Mouse (Mus musculus) ES-CJ7 (cell line): ENCODE measurements around the gene Taar8c.
A peak's percentile ranks its signal among the peaks of the same experiment; 100 is the strongest.
"Not testable (repeated sequence)": the region's sequence is repeated elsewhere in the genome, so short reads cannot be mapped to it uniquely, and the experiment has no call there.

Source experiments
- DNase-seq: peaks from one replicate; pipeline ENCODE4 v3.0.0; 2011; ENCODE audit warnings: low read depth, low spot score

The Taar8c gene

DNA sequence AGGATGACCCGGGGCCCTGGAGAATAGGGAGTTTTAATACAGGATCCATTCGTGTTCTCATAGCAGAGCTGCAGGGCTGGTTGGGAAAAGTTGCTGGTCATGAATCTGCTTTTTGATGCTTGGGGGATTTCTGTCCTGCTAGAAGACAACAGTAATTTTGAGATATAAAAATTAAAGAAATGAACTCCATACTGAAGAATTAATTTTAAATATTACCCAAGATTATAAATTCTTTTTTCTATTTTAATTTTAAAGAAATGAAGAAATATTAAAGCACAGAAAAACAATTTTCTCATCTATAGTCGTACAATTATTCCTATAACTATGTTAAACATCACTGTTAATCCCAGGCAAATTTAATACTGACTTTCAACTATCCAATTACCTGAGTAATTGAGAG is at the start of gene Taar8c:
Gene Taar8c, minus strand, starts transcription at position 101 of the 400 bp plus-strand sequence.
- not testable (repeated sequence) for DNase-seq

GRCm38 (mm10) chr10:24150086-24150485 is 48.4 kb upstream of the Taar8c start:
- no peak for DNase-seq

DNA sequence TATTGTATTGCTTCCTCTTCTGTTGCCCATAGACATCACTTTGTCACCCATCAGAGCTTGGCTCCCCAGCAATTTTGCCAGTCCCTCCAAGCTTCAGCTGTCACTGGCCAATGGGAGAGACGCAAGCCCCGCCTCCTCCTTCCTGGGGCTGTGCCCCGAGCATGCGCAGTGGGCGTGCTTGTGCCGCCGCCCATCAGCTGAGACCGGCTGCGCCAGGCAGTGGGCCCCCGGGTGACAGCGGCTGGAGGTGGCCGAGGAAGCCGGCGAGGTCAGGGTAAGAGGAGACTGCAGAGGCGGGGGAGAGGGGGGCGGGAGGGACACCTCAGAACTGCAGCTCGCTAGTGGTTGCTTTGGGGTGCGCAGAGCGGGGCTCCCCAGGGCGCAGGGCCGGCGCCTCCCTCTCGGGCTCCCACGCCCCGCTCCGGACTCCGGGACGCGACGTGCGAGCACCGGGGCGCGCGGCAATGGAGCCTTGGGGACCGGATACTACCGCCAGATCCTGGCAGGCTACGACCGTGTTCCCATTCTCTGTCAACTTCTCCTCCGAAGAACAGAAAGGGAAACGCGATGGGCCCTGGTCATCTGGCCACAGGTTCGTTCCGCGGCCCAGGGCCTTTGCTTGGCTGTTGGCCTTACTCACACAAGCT is 47.5 kb upstream of the Taar8c start, which contains the start of gene Stx7:
Gene Stx7, plus strand, starts transcription at position 168 of the 647 bp plus-strand sequence.
- DNase-seq = peak; percentile 87

GRCm38 (mm10) chr10:24142735-24143134 is 41.0 kb upstream of the Taar8c start:
- no peak for DNase-seq

- DNase-seq = no peak
Measured at GRCm38 (mm10) chr10:24138623-24139261, 37.0 kb upstream of the Taar8c start.

- no peak for DNase-seq
Measured at GRCm38 (mm10) chr10:24134071-24134645, 32.4 kb upstream of the Taar8c start.

DNA sequence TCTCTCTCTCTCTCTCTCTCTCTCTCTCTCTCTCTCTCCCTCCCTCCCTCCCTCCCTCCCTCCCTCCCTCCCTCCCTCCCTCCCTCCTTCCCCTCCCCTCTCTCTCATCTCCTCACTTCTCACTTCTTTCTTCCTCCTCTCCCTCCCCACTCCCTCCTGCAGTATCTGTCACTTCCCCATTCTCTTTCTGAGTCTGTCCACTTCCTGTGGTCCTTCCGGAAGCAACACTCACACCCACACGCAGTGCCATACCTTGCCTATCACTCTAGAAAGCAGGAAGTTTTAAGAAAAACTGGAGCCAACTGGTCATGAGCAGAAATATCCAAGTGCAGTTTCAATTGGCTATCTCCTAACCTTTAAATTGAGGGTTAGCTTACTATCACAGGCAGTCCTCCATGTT is 31.4 kb upstream of the Taar8c start:
- peak; percentile 22 for DNase-seq

- DNase-seq = peak; percentile 86
Measured at GRCm38 (mm10) chr10:24132273-24132672, 30.6 kb upstream of the Taar8c start.

GRCm38 (mm10) chr10:24131451-24132262 is 29.9 kb upstream of the Taar8c start:
- peak; percentile 90 for DNase-seq

GRCm38 (mm10) chr10:24111116-24111778 is 9.5 kb upstream of the Taar8c start:
- DNase-seq = peak; percentile 58

DNA sequence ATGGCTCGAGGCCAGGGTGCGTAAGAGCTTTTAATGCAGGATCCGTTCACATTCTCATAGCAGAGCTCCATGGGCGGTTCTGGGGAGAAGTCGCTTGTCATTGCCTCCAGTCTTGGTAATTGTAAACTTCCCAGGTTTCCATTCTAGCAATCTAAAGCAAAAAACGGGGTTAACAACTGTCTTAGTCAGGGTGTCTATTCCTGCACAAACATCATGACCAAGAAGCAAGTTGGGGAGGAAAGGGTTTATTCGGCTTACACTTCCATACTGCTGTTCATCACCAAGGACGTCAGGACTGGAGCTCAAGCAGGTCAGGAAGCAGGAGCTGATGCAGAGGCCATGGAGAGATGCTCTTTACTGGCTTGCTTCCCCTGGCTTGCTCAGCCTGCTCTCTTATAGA is 7.7 kb upstream of the Taar8c start, which contains the start of gene Taar9:
Gene Taar9, minus strand, starts transcription at position 101 of the 400 bp plus-strand sequence.
- DNase-seq = not testable (repeated sequence)

DNA sequence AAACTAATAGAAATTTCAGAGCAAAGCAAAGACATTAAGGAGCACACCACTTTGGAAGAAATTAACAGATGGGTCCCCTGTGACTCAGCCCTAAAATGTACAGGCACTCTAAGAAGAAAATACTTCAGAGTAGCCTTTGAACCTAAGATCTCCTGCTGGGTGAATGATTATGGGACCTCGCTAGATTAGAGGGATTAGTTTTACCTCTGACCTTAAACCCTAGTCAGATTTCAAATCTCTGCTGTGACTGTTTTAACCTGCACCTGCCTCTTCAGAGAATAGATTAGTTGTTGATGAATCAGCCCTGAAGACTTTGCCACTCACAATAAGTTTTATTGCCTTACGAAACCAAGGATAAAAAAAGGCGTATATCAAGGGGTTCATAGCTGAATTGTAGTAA is 6.5 kb upstream of the Taar8c start:
- DNase-seq = no peak

DNA sequence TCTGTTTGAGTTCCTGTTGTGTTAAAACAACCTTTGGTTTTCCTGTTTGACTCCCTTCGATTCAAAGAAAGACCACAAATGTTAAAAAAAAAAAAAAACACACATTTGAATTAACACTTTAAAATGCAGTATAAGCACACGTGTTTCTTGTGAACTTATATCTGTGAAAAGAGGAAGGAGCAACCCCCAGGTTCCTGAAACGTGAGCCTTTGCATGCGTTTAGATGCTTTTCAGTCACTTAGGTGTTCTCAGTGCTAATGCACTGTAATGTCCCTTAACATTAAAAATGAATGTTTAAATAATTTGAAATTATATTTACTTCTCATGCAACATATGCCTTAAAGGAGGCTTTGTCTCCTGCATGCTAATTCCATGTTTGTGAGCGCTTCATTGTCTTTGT is 6.0 kb upstream of the Taar8c start:
- no peak for DNase-seq

DNA sequence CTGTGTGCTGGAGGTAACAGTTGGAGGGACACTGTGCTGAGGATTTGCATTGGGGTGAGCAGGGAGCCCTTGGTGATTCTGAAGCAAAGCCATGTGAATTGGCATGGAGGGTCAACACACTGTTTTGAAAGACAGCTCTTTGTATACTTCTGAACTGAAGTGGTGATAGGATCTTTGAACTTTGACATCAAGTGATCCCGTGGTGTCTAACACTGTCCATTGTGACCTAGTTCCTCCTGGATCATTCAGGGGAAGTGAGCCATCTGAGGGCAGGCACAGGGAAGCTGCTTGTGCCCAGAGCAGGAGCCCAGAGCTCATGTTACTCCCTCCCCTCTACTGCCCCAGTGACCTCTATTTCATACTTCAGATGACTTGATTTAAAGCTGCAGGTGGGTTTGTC is 1.6 kb upstream of the Taar8c start:
- DNase-seq = not testable (repeated sequence)

GRCm38 (mm10) chr10:24097010-24097409 is 4.7 kb downstream of the Taar8c start:
- DNase-seq = not testable (repeated sequence)

- DNase-seq = no peak
Measured at GRCm38 (mm10) chr10:24092194-24092593, 9.5 kb downstream of the Taar8c start, which contains the start of gene Taar8b. TSS of gene Taar8b (minus strand) at chr10:24092294.

- DNase-seq = no peak
Measured at GRCm38 (mm10) chr10:24087168-24087567, 14.5 kb downstream of the Taar8c start.

- DNase-seq = no peak
Measured at GRCm38 (mm10) chr10:24086555-24086954, 15.2 kb downstream of the Taar8c start.

DNA sequence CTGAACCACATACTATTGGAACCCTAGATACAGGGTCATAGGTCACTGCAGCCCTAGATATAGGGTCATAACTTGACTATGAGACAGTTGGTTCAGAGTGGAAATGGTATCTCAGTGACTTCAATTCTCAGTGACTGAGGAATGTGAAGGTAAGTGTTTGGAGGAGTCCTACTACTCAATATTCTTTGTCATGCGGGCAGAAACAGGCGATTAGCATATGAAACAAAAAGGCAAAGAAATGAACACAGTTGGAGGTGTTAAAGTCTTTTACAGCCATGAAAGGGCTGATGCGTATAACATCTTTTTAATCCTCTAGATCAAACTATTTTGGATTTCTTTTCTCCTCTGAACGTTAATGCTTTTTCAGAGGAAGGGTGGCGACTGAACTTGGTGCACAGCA is 15.8 kb downstream of the Taar8c start:
- DNase-seq = peak; percentile 14

DNA sequence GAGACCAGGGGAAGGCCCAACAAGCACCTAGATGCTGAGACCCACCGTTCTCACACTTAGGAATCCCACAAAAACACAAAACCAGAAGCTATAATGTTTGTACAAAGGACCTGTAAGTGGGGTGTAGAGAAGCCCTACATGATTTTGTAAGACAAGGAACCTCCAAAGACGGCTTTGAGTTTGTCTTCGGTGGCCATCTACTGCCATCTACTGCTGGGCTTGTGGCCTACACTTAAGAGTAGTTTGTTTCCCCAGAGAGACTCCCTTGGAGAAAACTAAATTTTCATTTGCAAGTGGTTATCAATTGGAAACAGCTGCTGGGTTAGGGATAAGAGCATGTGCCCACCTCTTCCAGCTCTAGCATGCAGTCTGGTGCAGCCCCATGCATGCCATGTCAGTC is 21.5 kb downstream of the Taar8c start:
- peak; percentile 50 for DNase-seq

GRCm38 (mm10) chr10:24076200-24076599 is 25.5 kb downstream of the Taar8c start, which contains the start of gene Taar8a:
TSS of gene Taar8a (plus strand) at chr10:24076500.
- not testable (repeated sequence) for DNase-seq
